Mouse (Mus musculus): ENCODE measurements around the gene Tmem132d. TPM values are rescaled to one million over a fixed set of nuclear protein-coding genes. Genes with fewer than 3 reads are reported as not detected.
A peak's percentile ranks its signal among the peaks of the same experiment; 100 is the strongest.

Tmem132d gene
- polyA plus RNA-seq, 1 experiment: not detected

DNA sequence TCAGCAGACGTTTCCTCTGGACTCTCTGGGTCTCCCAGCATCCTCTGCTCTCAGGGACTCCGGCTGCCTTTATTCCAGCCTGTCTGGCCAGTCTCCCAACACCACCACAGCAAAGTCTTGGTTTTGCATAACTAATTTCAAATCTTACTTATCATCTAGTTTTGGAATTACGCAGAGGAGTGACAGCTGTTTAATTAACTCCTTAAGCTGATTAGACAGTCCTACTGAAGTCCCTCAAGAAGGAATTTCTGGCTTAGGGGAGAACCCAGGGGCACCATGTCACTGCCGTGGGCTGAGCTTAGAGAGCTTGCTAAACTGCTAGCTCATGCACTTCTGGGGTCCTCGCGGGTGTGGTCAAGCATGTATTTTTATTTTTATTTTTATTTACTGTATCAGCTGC is 558.4 kb downstream of the Tmem132d start:
- no peak for TF ChIP-seq GATA1 (IDR thresholded peaks at IDR 0.05; ENCODE audit: borderline replicate concordance, low read length)
- TF ChIP-seq FLI1 (IDR thresholded peaks at IDR 0.05; ENCODE audit: low read length): no peak
- no peaks in the 10 kb centered on the region for H3K36me3 ChIP-seq (replicated peaks; ENCODE audit: low read length)
- H3K9me3 ChIP-seq: peaks cover 50% of the 10 kb centered on the region
- no peaks in the 10 kb centered on the region for H3K27me3 ChIP-seq (replicated peaks)
- no peak overlapping the region for H3K4me3 ChIP-seq (replicated peaks)
- H3K4me1 ChIP-seq: no peaks in the 10 kb centered on the region

DNA sequence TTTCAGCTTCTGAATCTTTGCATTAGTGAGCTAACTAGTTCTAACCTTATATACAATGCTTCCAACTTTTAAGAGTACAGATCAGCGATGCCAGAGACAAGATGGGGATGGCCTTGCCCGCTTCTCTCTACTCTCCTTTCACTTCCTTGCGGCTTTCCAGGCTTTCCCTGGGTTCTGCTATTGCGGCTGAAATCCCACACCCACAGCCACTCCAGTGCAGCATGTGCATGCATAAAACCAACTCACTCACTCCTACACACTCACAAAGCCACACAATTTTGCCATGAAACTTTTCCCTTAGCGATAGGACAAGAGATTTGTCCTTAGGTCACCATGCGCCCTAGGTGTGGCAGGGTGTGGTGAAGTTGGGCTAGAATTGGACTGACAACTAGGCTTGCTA is 567.7 kb downstream of the Tmem132d start:
- no peaks in the 10 kb centered on the region for H3K27me3 ChIP-seq (replicated peaks)
- peaks cover 67% of the 10 kb centered on the region for H3K9me3 ChIP-seq
- TF ChIP-seq GATA1 (IDR thresholded peaks at IDR 0.05; ENCODE audit: borderline replicate concordance, low read length): no peak
- TF ChIP-seq FLI1 (IDR thresholded peaks at IDR 0.05; ENCODE audit: low read length): no peak
- H3K4me1 ChIP-seq: no peaks in the 10 kb centered on the region
- H3K4me3 ChIP-seq (replicated peaks): no peak overlapping the region
- H3K36me3 ChIP-seq (replicated peaks; ENCODE audit: low read length): no peaks in the 10 kb centered on the region

DNA sequence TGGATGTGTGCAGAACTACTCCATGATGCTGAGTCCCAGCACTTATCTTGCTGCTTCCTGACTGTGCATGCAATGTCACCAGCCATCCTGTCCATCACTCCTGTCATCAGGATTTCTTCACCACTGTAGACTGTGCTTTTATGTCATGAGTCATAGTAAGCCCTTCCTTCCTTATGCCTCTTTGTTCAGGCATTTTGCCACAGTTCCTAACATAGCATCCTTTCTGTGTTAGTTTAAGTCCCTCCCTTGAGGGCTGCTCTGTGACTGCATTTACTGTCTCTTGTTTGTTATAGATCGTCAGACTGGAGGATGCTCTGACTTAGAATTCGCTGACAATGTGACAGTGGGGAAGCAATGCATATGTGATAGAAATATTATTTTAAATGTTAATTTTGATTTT is 573.2 kb downstream of the Tmem132d start:
- H3K4me1 ChIP-seq: no peaks in the 10 kb centered on the region
- TF ChIP-seq GATA1 (IDR thresholded peaks at IDR 0.05; ENCODE audit: borderline replicate concordance, low read length) (no peak), FLI1 (IDR thresholded peaks at IDR 0.05; ENCODE audit: low read length) (no peak)
- no peaks in the 10 kb centered on the region for H3K36me3 ChIP-seq (replicated peaks; ENCODE audit: low read length)
- no peak overlapping the region for H3K4me3 ChIP-seq (replicated peaks)
- H3K27me3 ChIP-seq (replicated peaks): no peaks in the 10 kb centered on the region
- H3K9me3 ChIP-seq: peaks cover 72% of the 10 kb centered on the region

DNA sequence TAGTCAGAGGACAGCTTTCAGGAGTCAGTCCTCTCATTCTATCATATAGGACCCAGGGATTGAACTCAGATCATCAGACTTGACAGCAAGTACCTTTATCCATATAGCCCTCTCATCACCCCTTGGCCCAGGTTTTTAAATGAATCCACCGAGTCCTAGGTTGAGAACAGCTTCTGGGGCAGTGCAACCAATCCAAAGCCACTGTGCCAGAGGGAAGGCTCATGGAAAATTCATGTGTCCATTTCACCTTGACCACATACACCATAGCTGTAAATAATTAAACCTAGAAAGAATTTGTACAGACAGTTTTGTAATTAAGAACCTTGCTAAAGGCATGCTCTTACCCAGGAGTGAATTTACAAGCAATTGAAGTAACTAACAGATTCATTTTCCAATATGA is 580.6 kb downstream of the Tmem132d start:
- H3K4me3 ChIP-seq (replicated peaks): no peak overlapping the region
- no peaks in the 10 kb centered on the region for H3K36me3 ChIP-seq (replicated peaks; ENCODE audit: low read length)
- H3K27me3 ChIP-seq (replicated peaks): no peaks in the 10 kb centered on the region
- H3K4me1 ChIP-seq: no peaks in the 10 kb centered on the region
- H3K9me3 ChIP-seq: peaks cover 80% of the 10 kb centered on the region
- TF ChIP-seq FLI1 (IDR thresholded peaks at IDR 0.05; ENCODE audit: low read length) (no peak), GATA1 (IDR thresholded peaks at IDR 0.05; ENCODE audit: borderline replicate concordance, low read length) (no peak)

DNA sequence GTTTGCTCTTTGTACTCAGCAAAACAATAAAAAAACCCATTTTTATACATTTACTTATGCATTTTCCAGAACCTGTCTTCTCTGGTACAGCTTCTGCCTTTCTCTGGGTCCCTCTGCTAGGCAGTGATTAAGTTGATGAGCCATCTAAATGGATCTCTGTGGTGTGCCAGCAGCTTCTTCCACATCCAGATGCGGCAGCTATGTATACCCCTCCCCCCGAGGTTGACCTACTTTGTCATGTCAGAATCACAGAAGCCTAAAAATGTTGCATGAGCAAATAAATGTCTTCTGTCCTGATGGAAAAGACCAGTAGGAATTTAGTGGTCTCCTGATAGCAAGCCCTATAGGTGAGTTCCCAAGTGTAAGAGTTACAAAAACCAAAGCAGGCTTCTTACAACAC is 601.1 kb downstream of the Tmem132d start:
- H3K27me3 ChIP-seq (replicated peaks): no peaks in the 10 kb centered on the region
- peaks cover 71% of the 10 kb centered on the region for H3K9me3 ChIP-seq
- H3K4me1 ChIP-seq: no peaks in the 10 kb centered on the region
- TF ChIP-seq FLI1 (IDR thresholded peaks at IDR 0.05; ENCODE audit: low read length): no peak
- TF ChIP-seq GATA1 (IDR thresholded peaks at IDR 0.05; ENCODE audit: borderline replicate concordance, low read length): no peak
- H3K4me3 ChIP-seq (replicated peaks): no peak overlapping the region
- no peaks in the 10 kb centered on the region for H3K36me3 ChIP-seq (replicated peaks; ENCODE audit: low read length)

DNA sequence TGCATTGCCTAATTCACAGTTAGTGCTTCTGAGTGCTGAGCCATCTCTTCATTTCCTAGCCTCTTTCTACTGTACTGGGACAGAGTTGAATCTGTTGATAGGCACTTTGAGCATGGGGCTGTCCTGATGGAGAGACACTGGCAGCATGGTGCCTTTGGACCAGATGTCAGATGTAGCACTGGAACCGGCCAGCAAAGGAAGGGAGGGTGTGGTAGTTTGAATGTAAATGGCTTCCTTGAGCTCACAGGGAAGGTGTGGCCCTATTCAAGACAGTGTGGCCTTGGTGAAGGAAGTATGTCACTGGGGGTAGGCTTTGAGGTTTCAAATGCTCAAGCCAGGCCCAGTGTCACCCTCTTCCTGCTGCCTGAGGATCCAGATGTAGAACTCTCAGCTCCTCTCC is 602.0 kb downstream of the Tmem132d start:
- no peak for TF ChIP-seq FLI1 (IDR thresholded peaks at IDR 0.05; ENCODE audit: low read length)
- TF ChIP-seq GATA1 (IDR thresholded peaks at IDR 0.05; ENCODE audit: borderline replicate concordance, low read length): no peak
- peaks cover 80% of the 10 kb centered on the region for H3K9me3 ChIP-seq
- no peaks in the 10 kb centered on the region for H3K4me1 ChIP-seq
- peak overlapping the region; percentile 3 for H3K4me3 ChIP-seq (replicated peaks)
- no peaks in the 10 kb centered on the region for H3K36me3 ChIP-seq (replicated peaks; ENCODE audit: low read length)
- H3K27me3 ChIP-seq (replicated peaks): no peaks in the 10 kb centered on the region

DNA sequence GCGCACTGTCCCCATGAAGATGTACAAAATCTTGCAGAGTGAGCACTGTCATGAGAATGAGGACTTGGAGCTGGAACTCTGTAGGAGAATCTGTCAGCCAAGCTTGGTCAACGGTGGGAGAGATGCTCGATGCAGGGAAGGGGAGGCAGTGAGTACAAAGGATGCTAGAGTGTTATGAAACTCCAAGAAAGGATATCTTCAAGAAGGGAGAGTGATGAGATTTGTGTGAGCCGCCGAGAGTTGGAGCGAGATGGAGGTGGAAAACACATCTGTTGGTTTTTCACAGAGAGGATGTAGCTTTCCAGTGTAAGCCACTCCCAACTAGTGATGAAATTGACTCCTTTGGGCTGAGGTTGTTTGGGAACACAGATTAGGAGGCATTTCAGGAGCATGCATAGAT is 604.1 kb downstream of the Tmem132d start:
- H3K4me1 ChIP-seq: no peaks in the 10 kb centered on the region
- no peaks in the 10 kb centered on the region for H3K27me3 ChIP-seq (replicated peaks)
- peaks cover 84% of the 10 kb centered on the region for H3K9me3 ChIP-seq
- no peak for TF ChIP-seq GATA1 (IDR thresholded peaks at IDR 0.05; ENCODE audit: borderline replicate concordance, low read length)
- TF ChIP-seq FLI1 (IDR thresholded peaks at IDR 0.05; ENCODE audit: low read length): no peak
- no peaks in the 10 kb centered on the region for H3K36me3 ChIP-seq (replicated peaks; ENCODE audit: low read length)
- no peak overlapping the region for H3K4me3 ChIP-seq (replicated peaks)

DNA sequence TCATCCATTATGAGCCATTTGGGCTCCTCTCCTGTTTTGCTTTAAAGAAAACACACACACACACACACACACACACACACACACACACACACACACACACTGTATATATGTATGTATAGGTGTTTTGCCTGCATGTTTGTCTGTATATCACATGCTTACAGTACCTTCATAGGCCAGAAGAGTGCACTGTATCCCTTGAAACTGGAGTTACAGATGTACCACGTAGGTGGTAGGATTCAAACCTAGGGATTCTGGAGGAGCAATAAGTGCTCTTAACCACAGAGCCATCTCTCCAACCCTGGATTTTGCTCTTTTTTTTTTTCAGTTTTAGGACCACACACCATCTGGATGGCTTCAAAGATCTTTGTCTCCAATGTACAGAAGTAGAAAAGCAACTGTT is 610.9 kb downstream of the Tmem132d start:
- Histone ChIP-seq H3K9me3 (peaks cover 58% of the 10 kb centered on the region), H3K4me1 (no peaks in the 10 kb centered on the region)
- TF ChIP-seq GATA1 (IDR thresholded peaks at IDR 0.05; ENCODE audit: borderline replicate concordance, low read length): no peak
- no peak for TF ChIP-seq FLI1 (IDR thresholded peaks at IDR 0.05; ENCODE audit: low read length)

DNA sequence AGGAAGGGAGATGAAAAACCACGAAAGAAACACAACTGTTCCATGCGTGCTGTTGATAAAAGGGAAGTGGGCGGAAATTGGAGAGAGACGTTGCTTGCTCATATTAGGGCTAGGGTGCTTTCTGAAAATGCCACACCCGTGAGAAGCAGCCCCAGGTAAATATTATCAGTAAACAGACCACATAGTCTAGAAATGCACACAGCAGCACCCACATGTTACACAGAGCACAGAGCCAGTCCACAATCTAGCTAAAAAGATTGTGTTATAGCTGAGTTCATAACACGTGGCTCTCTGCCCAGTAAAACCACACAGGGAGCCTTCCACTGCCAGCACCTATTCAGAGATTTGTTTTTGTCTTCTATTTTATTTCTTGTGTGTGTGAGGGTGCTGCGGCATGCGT is 617.6 kb downstream of the Tmem132d start:
- no peak for TF ChIP-seq FLI1 (IDR thresholded peaks at IDR 0.05; ENCODE audit: low read length)
- no peak for TF ChIP-seq GATA1 (IDR thresholded peaks at IDR 0.05; ENCODE audit: borderline replicate concordance, low read length)
- H3K9me3 ChIP-seq: peaks cover 71% of the 10 kb centered on the region

More for the DNA sequence above, 610.9 kb downstream of the Tmem132d start:
- no peaks in the 10 kb centered on the region for H3K27me3 ChIP-seq (replicated peaks)
- no peak overlapping the region for H3K4me3 ChIP-seq (replicated peaks)
- H3K36me3 ChIP-seq (replicated peaks; ENCODE audit: low read length): no peaks in the 10 kb centered on the region

DNA sequence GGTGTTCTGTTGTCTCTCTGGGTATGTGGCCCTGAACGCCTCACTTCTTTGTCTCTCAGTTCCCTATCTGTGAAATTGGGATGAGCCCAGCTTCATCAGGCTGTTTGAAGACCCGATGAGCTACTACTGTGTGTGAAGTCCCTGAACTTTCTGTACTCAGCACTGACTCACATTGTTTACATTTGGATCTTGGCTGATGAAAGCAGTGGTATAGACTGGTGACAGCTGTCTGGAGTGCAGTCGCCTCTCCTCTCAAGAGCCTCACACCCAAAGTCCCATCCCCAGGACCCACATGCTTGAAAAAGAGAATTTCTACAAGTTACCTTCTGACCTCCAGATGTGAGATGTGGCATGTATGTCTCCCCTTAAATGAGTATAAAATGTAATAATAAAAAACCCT is 625.5 kb downstream of the Tmem132d start:
- Histone ChIP-seq H3K27me3 (replicated peaks) (no peaks in the 10 kb centered on the region), H3K9me3 (peaks cover 82% of the 10 kb centered on the region), H3K4me1 (no peaks in the 10 kb centered on the region), H3K4me3 (replicated peaks) (no peak overlapping the region), H3K36me3 (replicated peaks; ENCODE audit: low read length) (no peaks in the 10 kb centered on the region)
- TF ChIP-seq GATA1 (IDR thresholded peaks at IDR 0.05; ENCODE audit: borderline replicate concordance, low read length) (no peak), FLI1 (IDR thresholded peaks at IDR 0.05; ENCODE audit: low read length) (no peak)

More for the DNA sequence above, 617.6 kb downstream of the Tmem132d start:
- Histone ChIP-seq H3K27me3 (replicated peaks) (no peaks in the 10 kb centered on the region), H3K4me1 (no peaks in the 10 kb centered on the region), H3K36me3 (replicated peaks; ENCODE audit: low read length) (no peaks in the 10 kb centered on the region), H3K4me3 (replicated peaks) (no peak overlapping the region)

DNA sequence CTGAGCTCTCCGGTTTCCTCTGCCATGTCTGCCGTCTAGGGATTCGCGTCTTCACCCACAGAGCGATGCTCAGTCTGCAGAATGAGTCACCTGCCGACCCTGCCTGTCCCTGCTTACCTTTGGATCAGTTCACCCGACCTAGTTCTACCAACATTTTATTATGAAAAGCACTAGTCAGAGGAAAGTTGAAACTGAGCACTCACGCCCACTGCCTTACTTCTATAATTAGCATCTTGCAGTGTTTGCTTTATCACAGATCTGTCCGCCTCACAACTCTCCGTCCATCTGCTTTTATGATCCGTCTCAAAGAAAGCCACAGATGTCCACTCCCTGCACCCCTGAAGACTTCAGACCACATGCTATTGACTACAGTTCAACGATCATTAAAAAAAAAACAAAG is 626.0 kb downstream of the Tmem132d start:
- Histone ChIP-seq H3K4me3 (replicated peaks) (no peak overlapping the region), H3K27me3 (replicated peaks) (no peaks in the 10 kb centered on the region), H3K4me1 (no peaks in the 10 kb centered on the region), H3K9me3 (peaks cover 78% of the 10 kb centered on the region), H3K36me3 (replicated peaks; ENCODE audit: low read length) (no peaks in the 10 kb centered on the region)
- TF ChIP-seq GATA1 (IDR thresholded peaks at IDR 0.05; ENCODE audit: borderline replicate concordance, low read length) (no peak), FLI1 (IDR thresholded peaks at IDR 0.05; ENCODE audit: low read length) (no peak)

All from megakaryocyte, embryonic 14.5 days (primary cell).